Mouse (Mus musculus) kidney, embryonic 14.5 days (tissue): Measurements from ENCODE around the gene Cbfa2t3. TPM values are rescaled to one million over a fixed set of nuclear protein-coding genes. Genes with fewer than 3 reads are reported as not detected.

Experiments
- ATAC-seq: fragments of 200-750 bp; cut with Nextera tagmentation; 2 replicates; pipeline ENCODE4 v1.8.0; 2017; ENCODE audit warnings: moderate number of reproducible peaks, mild to moderate bottlenecking, moderate TSS enrichment, moderate library complexity; ENCODE audit not compliant: low FRiP score, low TSS enrichment
- H3K27ac ChIP-seq: fragments of 300-500 bp; sonication (generic); 2 replicates; pipeline ENCODE4 v1.5.1; 2014; ENCODE audit warnings: low read depth, mild to moderate bottlenecking, low read length, moderate library complexity, mixed read lengths
- H3K27me3 ChIP-seq: fragments of 300-500 bp; sonication (generic); 2 replicates; pipeline ENCODE4 v1.6.1; 2014; ENCODE audit warnings: mild to moderate bottlenecking, low read length; ENCODE audit not compliant: control insufficient read depth, insufficient read depth
- H3K36me3 ChIP-seq: fragments of 300-500 bp; sonication (generic); 2 replicates; pipeline ENCODE4 v1.6.1; 2014; ENCODE audit warnings: low read length, mixed read lengths; ENCODE audit not compliant: control insufficient read depth, insufficient read depth
- H3K4me1 ChIP-seq: fragments of 300-500 bp; sonication (generic); 2 replicates; pipeline ENCODE4 v1.6.1; 2014; ENCODE audit warnings: low read length, mixed read lengths; ENCODE audit not compliant: control insufficient read depth, insufficient read depth
- H3K4me2 ChIP-seq: fragments of 300-500 bp; sonication (generic); replicated peaks from 2 replicates; pipeline ENCODE4 v1.6.1; 2014; ENCODE audit warnings: low read depth, mild to moderate bottlenecking, low read length
- H3K4me3 ChIP-seq: fragments of 300-500 bp; sonication (generic); 2 replicates; pipeline ENCODE4 v1.5.1; 2014; ENCODE audit warnings: mild to moderate bottlenecking, low read length
- H3K9ac ChIP-seq: fragments of 300-500 bp; sonication (generic); 2 replicates; pipeline ENCODE4 v1.6.1; 2014; ENCODE audit warnings: low read depth, mild to moderate bottlenecking, low read length, moderate library complexity
- H3K9me3 ChIP-seq: fragments of 300-500 bp; sonication (generic); 2 replicates; pipeline ENCODE4 v1.6.1; 2016; ENCODE audit warnings: low read length; ENCODE audit not compliant: control insufficient read depth
- WGBS: fragments of 180-500 bp; shearing (Covaris S2); extraction: QIAGEN DNeasy Blood & Tissue Kit; methylation state at CpG from one replicate; pipeline ENCODE4 v1.1.7; 2014; 5-methylcytosine and 5-hydroxymethylcytosine counted together
- polyA plus RNA-seq: library from polyadenylated mRNA; unstranded; fragments of >200 nt; fragmentation: Nextera tagmentation; extraction: Ambion mirVana; gene quantifications from 2 replicates; pipeline ENCODE4 v1.2.1, GENCODE M21; 2014

Cbfa2t3 gene
- 3.6 and 3.7 TPM in 2 replicates for polyA plus RNA-seq

DNA sequence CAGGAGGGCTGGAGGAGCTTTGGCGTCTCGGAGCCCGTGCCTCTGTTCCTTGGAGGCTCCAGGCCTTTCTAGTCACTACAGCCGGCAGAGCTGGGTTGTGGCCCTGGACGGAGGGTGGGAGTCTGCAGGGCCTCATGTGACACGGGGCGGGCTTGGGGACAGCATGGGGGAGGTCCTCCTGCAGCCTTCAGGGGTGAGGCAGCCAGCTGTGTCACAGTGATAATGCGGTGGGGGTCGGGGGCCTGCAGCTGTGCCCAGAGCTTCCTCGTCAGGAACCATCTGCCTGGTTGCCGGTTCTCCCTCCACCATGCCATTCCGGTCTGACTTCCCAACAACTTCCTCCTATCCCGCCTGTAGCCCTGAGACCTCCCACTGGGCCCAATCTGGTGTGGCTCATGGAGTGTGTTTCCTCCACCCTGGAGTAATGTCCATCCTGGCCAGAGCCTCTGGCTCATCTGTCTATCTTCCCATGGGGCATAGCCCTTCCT is at the start of gene Cbfa2t3:
Gene Cbfa2t3, minus strand, starts transcription at position 105 of the 488 bp plus-strand sequence.
- Histone ChIP-seq H3K27me3 (no peaks in the 10 kb centered on the region), H3K4me3 (peak within 1 kb of the TSS; percentile 12; the same call in 1 of the 2 replicates), H3K9me3 (no peaks in the 10 kb centered on the region), H3K4me1 (no peaks in the 10 kb centered on the region), H3K36me3 (no peaks in the 10 kb centered on the region), H3K4me2 (peak within 1 kb of the TSS; percentile 22), H3K9ac (peak within 1 kb of the TSS; percentile 18; the same call in 1 of the 2 replicates), H3K27ac (no peak within 1 kb of the TSS)
- 38% methylated on average over 13 of the region's 13 CpGs for WGBS
- 0 out of 2 replicates have a peak, but pooled peaks have one; percentile 52 for ATAC-seq

DNA sequence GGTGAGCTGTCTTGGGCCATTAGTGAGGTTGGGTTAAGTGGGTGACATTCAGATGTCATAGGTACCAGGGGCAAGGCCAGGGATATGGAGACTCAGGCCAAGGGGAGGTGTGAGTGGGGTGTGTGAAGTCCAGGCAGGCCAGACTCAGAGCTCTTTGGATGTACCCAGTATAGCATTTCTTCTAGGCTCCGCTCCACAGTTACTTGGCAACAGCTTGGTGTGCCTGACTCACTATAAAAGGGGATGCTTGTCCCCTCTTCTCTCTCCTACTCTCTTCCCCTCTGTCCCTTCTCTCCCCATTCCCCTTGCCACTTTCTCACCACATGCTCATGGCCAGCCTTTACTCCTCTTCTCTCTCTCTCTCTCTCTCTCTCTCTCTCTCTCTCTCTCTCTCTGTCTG is 48.9 kb upstream of the Cbfa2t3 start:
- Histone ChIP-seq H3K27ac (no peak overlapping the region), H3K4me2 (no peak overlapping the region), H3K27me3 (peaks cover 19% of the 10 kb centered on the region), H3K4me3 (no peak overlapping the region), H3K9me3 (no peaks in the 10 kb centered on the region), H3K4me1 (no peaks in the 10 kb centered on the region), H3K9ac (no peak overlapping the region), H3K36me3 (no peaks in the 10 kb centered on the region)
- no peak for ATAC-seq
- 92% methylated on average over 1 of the region's 1 CpGs for WGBS

- H3K27ac ChIP-seq = no peak overlapping the region
- H3K9ac ChIP-seq = no peak overlapping the region
- H3K27me3 ChIP-seq = peaks cover 23% of the 10 kb centered on the region
- H3K4me2 ChIP-seq = no peak overlapping the region
- no peaks in the 10 kb centered on the region for H3K9me3 ChIP-seq
- no peak for ATAC-seq
- no peak overlapping the region for H3K4me3 ChIP-seq
- H3K4me1 ChIP-seq = no peaks in the 10 kb centered on the region
- 49% methylated on average over 7 of the region's 7 CpGs for WGBS
- H3K36me3 ChIP-seq = no peaks in the 10 kb centered on the region
Observed at GRCm38 (mm10) chr8:122746439-122746838, 47.5 kb upstream of the Cbfa2t3 start.

DNA sequence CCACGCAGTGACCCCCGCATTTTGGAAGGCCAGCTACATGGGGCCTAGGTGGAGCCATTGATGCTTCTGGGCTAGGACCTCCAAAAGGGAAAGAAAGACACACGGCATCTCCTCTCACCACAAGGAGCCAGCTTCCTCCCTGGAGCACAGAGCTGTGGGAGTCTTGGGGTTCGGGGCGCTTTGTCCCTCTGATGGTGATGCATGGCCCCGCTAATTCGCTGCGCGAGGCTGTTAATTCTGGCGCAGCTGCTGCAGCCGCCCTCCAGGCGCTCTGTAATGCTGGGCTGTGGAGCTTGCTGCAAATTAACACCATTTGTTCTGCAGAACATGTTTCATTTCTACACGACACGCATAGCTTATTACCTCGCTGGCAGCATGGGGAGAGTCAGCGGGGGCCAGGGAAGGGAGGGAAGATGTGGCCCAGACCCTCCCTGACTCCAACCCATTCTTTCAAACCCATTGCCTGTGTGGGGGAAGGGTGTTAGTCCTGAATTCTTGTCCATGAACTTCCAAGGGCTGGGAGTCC is 46.9 kb upstream of the Cbfa2t3 start:
- H3K27me3 ChIP-seq = peaks cover 23% of the 10 kb centered on the region
- H3K4me3 ChIP-seq = no peak overlapping the region
- 12% methylated on average over 16 of the region's 16 CpGs for WGBS
- H3K27ac ChIP-seq = no peak overlapping the region
- ATAC-seq = no peak
- H3K4me1 ChIP-seq = no peaks in the 10 kb centered on the region
- H3K4me2 ChIP-seq = no peak overlapping the region
- no peak overlapping the region for H3K9ac ChIP-seq
- H3K36me3 ChIP-seq = no peaks in the 10 kb centered on the region
- no peaks in the 10 kb centered on the region for H3K9me3 ChIP-seq

DNA sequence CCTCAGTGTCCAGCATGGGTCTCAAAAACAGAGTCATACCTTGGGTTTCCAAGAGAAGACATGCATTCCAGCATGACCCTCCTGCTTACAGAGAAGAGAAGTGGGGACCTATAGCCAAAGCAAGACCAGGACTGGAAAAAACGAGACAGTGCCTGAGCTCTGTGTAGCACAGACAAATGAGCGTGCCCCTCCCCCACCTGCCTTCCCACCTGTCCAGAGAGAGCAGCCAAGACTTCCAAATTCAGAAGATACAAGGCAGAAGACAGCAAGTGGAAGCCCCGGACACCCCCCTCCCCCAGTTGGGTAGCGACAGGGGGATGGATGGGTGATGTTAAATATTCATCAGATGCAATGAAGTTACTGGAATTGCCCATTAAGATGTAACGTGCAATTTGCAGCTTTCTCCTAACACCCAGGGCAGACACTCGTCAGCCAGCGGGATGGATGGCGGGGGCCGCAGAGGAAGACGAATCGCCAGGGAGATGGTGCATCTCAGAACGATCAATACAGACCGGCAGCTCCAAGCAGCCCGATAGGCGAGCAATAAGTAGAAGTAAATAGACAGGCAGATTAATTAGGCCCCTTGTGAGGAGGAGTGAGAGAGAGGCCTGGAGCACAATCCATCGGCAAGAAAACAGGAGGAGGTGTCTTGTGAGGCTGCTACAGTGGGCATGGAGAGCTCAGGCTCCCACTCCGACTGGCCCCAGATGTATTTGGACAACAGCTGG is 46.3 kb upstream of the Cbfa2t3 start:
- Histone ChIP-seq H3K9me3 (no peaks in the 10 kb centered on the region), H3K9ac (no peak overlapping the region), H3K4me3 (no peak overlapping the region), H3K27me3 (peaks cover 23% of the 10 kb centered on the region), H3K4me2 (no peak overlapping the region), H3K36me3 (no peaks in the 10 kb centered on the region), H3K4me1 (no peaks in the 10 kb centered on the region), H3K27ac (no peak overlapping the region)
- 31% methylated on average over 17 of the region's 17 CpGs for WGBS
- no peak for ATAC-seq

- H3K4me3 ChIP-seq = no peak overlapping the region
- H3K4me1 ChIP-seq = peaks cover 10% of the 10 kb centered on the region; the same call in 1 of the 2 replicates
- H3K4me2 ChIP-seq = no peak overlapping the region
- H3K27ac ChIP-seq = no peak overlapping the region
- no peak for ATAC-seq
- no peaks in the 10 kb centered on the region for H3K9me3 ChIP-seq
- no peak overlapping the region for H3K9ac ChIP-seq
- WGBS = 30% methylated on average over 19 of the region's 19 CpGs
- H3K36me3 ChIP-seq = no peaks in the 10 kb centered on the region
- peaks cover 23% of the 10 kb centered on the region for H3K27me3 ChIP-seq
Observed at GRCm38 (mm10) chr8:122742471-122742870, 43.6 kb upstream of the Cbfa2t3 start.

- Histone ChIP-seq H3K4me2 (no peak overlapping the region), H3K9me3 (no peaks in the 10 kb centered on the region), H3K27me3 (peaks cover 11% of the 10 kb centered on the region), H3K27ac (no peak overlapping the region), H3K4me1 (peaks cover 10% of the 10 kb centered on the region; the same call in 1 of the 2 replicates), H3K4me3 (no peak overlapping the region), H3K36me3 (no peaks in the 10 kb centered on the region), H3K9ac (no peak overlapping the region)
- 16% methylated on average over 11 of the region's 11 CpGs for WGBS
- ATAC-seq = no peak
Observed at GRCm38 (mm10) chr8:122739102-122739725, 40.3 kb upstream of the Cbfa2t3 start.

DNA sequence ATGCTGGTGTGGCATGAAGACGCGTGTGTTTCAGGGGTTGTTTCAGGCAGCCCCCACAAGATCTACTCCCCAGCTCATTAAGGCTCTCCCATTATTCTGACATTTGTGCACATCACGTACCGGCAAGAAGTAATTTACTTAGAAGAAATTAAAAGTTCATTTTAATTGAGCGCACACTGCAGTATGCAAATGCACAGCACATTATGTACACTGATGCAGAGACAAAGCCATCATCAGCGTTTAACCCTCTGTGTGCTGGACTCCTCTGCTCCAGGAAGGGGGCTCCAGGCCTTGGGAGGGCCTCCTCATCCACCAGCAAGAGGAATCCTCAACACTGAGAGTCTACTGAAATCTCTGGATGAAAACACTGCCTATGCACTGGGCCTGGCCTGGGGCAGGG is 39.0 kb upstream of the Cbfa2t3 start:
- WGBS = 91% methylated on average over 6 of the region's 6 CpGs
- H3K36me3 ChIP-seq = no peaks in the 10 kb centered on the region
- peaks cover 10% of the 10 kb centered on the region; the same call in 1 of the 2 replicates for H3K4me1 ChIP-seq
- H3K9me3 ChIP-seq = no peaks in the 10 kb centered on the region
- H3K27ac ChIP-seq = no peak overlapping the region
- no peak overlapping the region for H3K9ac ChIP-seq
- H3K4me3 ChIP-seq = no peak overlapping the region
- ATAC-seq = no peak
- 0 out of 2 replicates have a peak, but pooled peaks cover 4% of the 10 kb centered on the region for H3K27me3 ChIP-seq
- no peak overlapping the region for H3K4me2 ChIP-seq

GRCm38 (mm10) chr8:122737071-122737470 is 38.2 kb upstream of the Cbfa2t3 start:
- Histone ChIP-seq H3K4me1 (peaks cover 10% of the 10 kb centered on the region; the same call in 1 of the 2 replicates), H3K4me3 (no peak overlapping the region), H3K9me3 (no peaks in the 10 kb centered on the region), H3K9ac (no peak overlapping the region), H3K27ac (no peak overlapping the region), H3K27me3 (0 out of 2 replicates have a peak, but pooled peaks cover 4% of the 10 kb centered on the region), H3K4me2 (no peak overlapping the region), H3K36me3 (no peaks in the 10 kb centered on the region)
- WGBS = 47% methylated on average over 4 of the region's 4 CpGs
- no peak for ATAC-seq
